Mouse (Mus musculus) gastrocnemius, adult 2 months (tissue): Measurements from ENCODE around the gene Gm49392. TPM values are rescaled to one million over a fixed set of nuclear protein-coding genes. Genes with fewer than 3 reads are reported as not detected.
"Not testable (repeated sequence)": the region's sequence is repeated elsewhere in the genome, so short reads cannot be mapped to it uniquely, and the experiment has no call there.

Source experiments
- DNase-seq: peaks from one replicate; pipeline ENCODE4 v3.0.0; 2022
- H3K27ac ChIP-seq: fragments of 200-600 bp; 2 replicates; pipeline ENCODE4 v1.8.1; 2022; ENCODE audit warnings: mild to moderate bottlenecking
- H3K4me3 ChIP-seq: fragments of 200-600 bp; 2 replicates; pipeline ENCODE4 v1.8.1; 2022; ENCODE audit warnings: mild to moderate bottlenecking, moderate library complexity
- CTCF ChIP-seq: fragments of 200-600 bp; IDR thresholded peaks from 2 replicates; pipeline ENCODE4 v1.8.1; 2022; ENCODE audit warnings: antibody characterized with exemption, mild to moderate bottlenecking, moderate library complexity
- intact Hi-C: fragments of 180-260 bp; cut with DNase I; formaldehyde crosslinking; loops from one replicate; pipeline ENCODE4 v1.15.1; 2025
- long read RNA-seq, 2 experiments: library from polyadenylated mRNA; stranded (forward); transcript quantifications; one replicate each; pipeline ENCODE4 v2.0.0; 2021
- total RNA-seq, 2 experiments: library from RNA; stranded (reverse); gene quantifications; 2 replicates each; pipeline ENCODE4 v1.2.3; 2021

The Gm49392 gene
- total RNA-seq, result under 1 TPM in 1 of 2 experiments, not detected in 1; 0.42 TPM
- long read RNA-seq, experiment 1, result 0 reads
- long read RNA-seq, experiment 2, result 0 reads

DNA sequence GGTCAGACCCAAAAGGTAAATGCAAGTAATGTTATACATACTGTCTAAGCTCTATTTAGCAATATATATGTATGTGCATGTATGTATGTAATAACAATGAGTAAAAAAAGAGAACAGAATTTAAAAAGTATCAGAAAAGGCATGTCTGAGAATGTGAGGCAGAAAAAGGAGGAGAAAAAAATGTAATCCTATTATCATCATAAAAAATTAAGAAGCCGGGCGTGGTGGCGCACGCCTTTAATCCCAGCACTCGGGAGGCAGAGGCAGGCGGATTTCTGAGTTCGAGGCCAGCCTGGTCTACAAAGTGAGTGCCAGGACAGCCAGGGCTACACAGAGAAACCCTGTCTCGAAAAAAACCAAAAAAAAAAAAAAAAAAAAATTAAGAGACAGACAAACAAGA is at the start of gene Gm49392:
Gene Gm49392 (minus strand): TSS at position 101 of the 400 bp plus-strand sequence.
- H3K27ac ChIP-seq, result peak within 1 kb of the TSS; percentile 81
- not testable (repeated sequence) for DNase-seq
- intact Hi-C loops, result loop anchor here (1.0 to 10.0 kb wide), 2 partner anchors 40 to 52 kb away; partner anchors contain the start of genes Ctla2a and Gm49391
- H3K4me3 ChIP-seq, result peak within 1 kb of the TSS; percentile 54

GRCm38 (mm10) chr13:60941884-60942283 is 45.2 kb upstream of the Gm49392 start, which contains the start of gene Tpbpa:
Gene Tpbpa (minus strand): TSS chr13:60941984.
- intact Hi-C loops, DNase-seq, H3K4me3 ChIP-seq, H3K27ac ChIP-seq: not testable (repeated sequence)

GRCm38 (mm10) chr13:60936500-60936901 is 39.8 kb upstream of the Gm49392 start, which contains the start of the genes Gm49391 and Ctla2a:
Gene Gm49391 (minus strand): TSS chr13:60936571.
Gene Ctla2a (minus strand): TSS chr13:60936625.
- intact Hi-C loops, result loop anchor here (1.0 kb wide), 1 partner anchor 39 kb away; the partner anchor contains the start of gene Ctla2b
- no peak for TF ChIP-seq CTCF
- peak; percentile 25 for DNase-seq
- Histone ChIP-seq H3K4me3 (peak within 1 kb of the TSS; percentile 59), H3K27ac (peak within 1 kb of the TSS; percentile 80)

GRCm38 (mm10) chr13:60935490-60935889 is 38.8 kb upstream of the Gm49392 start, which contains the start of gene Gm49393:
Gene Gm49393 (minus strand): TSS chr13:60935590.
- DNase-seq, intact Hi-C loops: not testable (repeated sequence)
- H3K4me3 ChIP-seq, result peak within 1 kb of the TSS; percentile 59
- H3K27ac ChIP-seq, result peak within 1 kb of the TSS; percentile 80

DNA sequence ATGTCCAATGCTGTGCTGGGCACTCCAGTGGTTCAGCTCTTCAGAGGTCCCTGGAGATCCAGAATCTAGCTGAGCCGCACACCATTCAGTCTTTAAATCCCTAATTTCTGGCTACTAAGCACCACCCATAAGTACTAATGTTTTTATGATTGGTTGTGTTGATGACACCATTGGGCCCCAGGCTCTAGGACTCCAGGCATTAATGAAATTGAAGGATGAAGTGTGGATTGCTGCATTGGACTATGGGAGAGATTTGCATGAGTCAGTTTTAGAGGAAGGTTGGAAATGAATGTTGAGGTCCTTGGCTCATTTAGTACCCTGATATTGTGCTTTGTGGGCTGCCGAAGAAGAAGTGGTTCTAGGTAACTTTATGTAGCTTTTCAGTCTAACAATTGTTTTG is 8.1 kb upstream of the Gm49392 start, which contains the start of gene Tpbpb:
Gene Tpbpb (minus strand): TSS at position 101 of the 400 bp plus-strand sequence.
- intact Hi-C loops, DNase-seq, H3K27ac ChIP-seq, H3K4me3 ChIP-seq: not testable (repeated sequence)

GRCm38 (mm10) chr13:60897328-60897727 is 634 bp upstream of the Gm49392 start, which contains the start of gene Ctla2b:
Gene Ctla2b (minus strand): TSS chr13:60897447.
- peak within 1 kb of the TSS; percentile 81 for H3K27ac ChIP-seq
- no peak for TF ChIP-seq CTCF
- intact Hi-C loops, result loop anchor here (1.0 to 10.0 kb wide), 2 partner anchors 39 to 53 kb away; partner anchors contain the start of genes Ctla2a and Gm49391
- DNase-seq, result peak; percentile 56
- H3K4me3 ChIP-seq, result peak within 1 kb of the TSS; percentile 54

- no peak for TF ChIP-seq CTCF
- Histone ChIP-seq H3K4me3 (no peak overlapping the region), H3K27ac (no peak overlapping the region)
- no peak for DNase-seq
- intact Hi-C loops, result loop anchor here (10.0 kb wide), 1 partner anchor 51 kb away; no protein-coding TSS in a partner anchor
Measured at GRCm38 (mm10) chr13:60895406-60896160, 1.1 kb downstream of the Gm49392 start.

DNA sequence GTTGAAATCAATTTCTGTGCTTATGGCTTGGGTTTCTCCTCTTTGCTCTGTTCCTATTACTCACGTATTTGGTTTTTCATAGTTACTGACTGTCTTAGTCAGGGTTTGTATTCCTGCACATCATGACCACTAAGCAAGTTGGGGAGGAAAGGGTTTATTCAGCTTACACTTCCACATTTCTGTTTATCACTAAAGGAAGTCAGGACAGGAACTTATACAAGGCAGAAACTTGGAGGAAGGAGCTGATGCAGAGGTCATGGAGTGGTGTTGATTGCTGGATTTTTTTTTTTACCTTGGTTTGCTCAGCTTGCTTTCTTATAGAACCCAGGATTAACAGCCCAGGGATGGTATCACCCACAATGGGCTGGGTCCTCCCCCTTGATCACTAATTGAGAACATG is 4.4 kb downstream of the Gm49392 start:
- DNase-seq, result no peak
- no peak for TF ChIP-seq CTCF
- intact Hi-C loops, result loop anchor here (10.0 kb wide), 1 partner anchor 48 kb away; no protein-coding TSS in a partner anchor
- no peak overlapping the region for H3K4me3 ChIP-seq
- H3K27ac ChIP-seq, result no peak overlapping the region

DNA sequence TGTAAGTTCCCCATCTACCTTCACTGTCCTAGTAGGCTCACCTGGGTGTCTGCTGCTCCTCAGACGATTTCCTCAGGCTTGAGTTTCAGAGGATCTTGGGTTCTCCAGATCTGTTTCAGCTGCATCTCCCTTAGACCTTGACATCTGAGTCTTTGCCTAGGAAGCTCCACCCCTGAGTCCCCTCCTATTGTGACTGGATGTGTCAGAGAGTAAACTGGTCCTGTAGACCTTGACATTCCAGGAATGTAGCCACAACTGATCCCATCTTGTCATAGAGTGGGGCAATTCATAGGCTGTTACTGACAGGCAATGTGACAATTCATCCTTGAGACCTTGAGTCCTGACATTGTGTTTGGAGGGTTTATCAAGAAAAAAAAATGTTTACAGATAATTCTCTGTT is 32.4 kb downstream of the Gm49392 start, which contains the start of gene 4930486L24Rik:
Gene 4930486L24Rik (minus strand): TSS at position 195 of the 400 bp plus-strand sequence.
- Histone ChIP-seq H3K4me3 (no peak within 1 kb of the TSS), H3K27ac (no peak within 1 kb of the TSS)
- DNase-seq, result no peak
- no peak for TF ChIP-seq CTCF
- intact Hi-C loops, result no loop called here

- peak overlapping the region; percentile 72 for H3K27ac ChIP-seq
- no peak overlapping the region for H3K4me3 ChIP-seq
- DNase-seq, result no peak
- no peak for TF ChIP-seq CTCF
- intact Hi-C loops, result loop anchor here (10.0 kb wide), 1 partner anchor 46 kb away; the partner anchor contains the start of genes Ctla2b and Gm49392
Measured at GRCm38 (mm10) chr13:60848241-60849120, 48.2 kb downstream of the Gm49392 start.

- TF ChIP-seq CTCF, result no peak
- H3K4me3 ChIP-seq, result no peak overlapping the region
- DNase-seq, result no peak
- H3K27ac ChIP-seq, result no peak overlapping the region
- intact Hi-C loops, result loop anchor here (10.0 kb wide), 1 partner anchor 52 kb away; the partner anchor contains the start of genes Ctla2b and Gm49392
Measured at GRCm38 (mm10) chr13:60843153-60843552, 53.5 kb downstream of the Gm49392 start.

- intact Hi-C loops, result loop anchor here (10.0 kb wide), 1 partner anchor 52 kb away; the partner anchor contains the start of genes Ctla2b and Gm49392
- TF ChIP-seq CTCF, result no peak
- H3K27ac ChIP-seq, result no peak overlapping the region
- H3K4me3 ChIP-seq, result no peak overlapping the region
- DNase-seq, result no peak
Measured at GRCm38 (mm10) chr13:60842703-60843102, 54.0 kb downstream of the Gm49392 start.
